Mouse (Mus musculus): ENCODE results near the gene Kif1c.

Kif1c gene

DNA sequence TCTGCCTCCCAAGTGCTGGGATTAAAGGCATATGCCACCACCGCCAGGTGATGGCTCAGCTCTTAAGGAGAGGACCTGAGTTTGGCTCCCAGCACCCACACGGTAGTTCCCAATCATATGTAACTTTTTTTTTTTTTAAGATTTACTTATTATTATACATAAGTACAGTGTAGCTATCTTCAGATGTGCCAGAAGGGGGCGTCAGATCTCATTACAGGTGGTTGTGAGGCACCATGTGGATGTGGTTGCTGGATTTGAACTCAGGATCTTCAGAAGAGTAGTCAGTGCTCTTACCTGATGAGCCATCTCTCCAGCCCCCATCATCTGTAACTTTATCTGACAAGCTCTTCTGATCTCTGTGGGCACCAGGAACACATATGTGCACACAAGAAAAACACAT lies 3.0 kb upstream of the Kif1c start:
- DNase-seq (ENCODE audit: low spot score), result no peak

GRCm38 (mm10) chr11:70699051-70699450 lies 1.3 kb upstream of the Kif1c start:
- DNase-seq (ENCODE audit: low spot score), result peak; percentile 19

DNA sequence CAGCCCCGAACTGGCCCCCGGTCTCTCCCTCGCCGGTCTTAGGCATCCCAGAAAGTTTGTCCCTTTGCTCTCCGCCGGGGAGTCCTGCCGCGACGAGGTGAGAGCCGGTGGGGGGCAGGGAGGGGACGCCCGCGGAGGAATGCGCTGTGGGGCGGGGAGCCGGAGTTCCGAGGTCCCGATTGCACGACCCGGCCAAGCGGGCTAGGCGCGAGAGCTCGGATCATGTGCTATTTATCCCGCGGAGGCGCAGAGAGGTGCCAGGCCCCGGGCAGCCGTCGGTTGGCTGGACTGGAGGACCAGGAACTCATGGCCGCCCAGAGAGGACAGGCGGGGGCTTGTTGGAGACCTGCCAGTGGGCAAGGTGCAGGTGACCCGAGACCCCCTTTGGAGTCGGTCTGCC lies 265 bp downstream of the Kif1c start:
- peak; percentile 53 for DNase-seq (ENCODE audit: low spot score)

DNA sequence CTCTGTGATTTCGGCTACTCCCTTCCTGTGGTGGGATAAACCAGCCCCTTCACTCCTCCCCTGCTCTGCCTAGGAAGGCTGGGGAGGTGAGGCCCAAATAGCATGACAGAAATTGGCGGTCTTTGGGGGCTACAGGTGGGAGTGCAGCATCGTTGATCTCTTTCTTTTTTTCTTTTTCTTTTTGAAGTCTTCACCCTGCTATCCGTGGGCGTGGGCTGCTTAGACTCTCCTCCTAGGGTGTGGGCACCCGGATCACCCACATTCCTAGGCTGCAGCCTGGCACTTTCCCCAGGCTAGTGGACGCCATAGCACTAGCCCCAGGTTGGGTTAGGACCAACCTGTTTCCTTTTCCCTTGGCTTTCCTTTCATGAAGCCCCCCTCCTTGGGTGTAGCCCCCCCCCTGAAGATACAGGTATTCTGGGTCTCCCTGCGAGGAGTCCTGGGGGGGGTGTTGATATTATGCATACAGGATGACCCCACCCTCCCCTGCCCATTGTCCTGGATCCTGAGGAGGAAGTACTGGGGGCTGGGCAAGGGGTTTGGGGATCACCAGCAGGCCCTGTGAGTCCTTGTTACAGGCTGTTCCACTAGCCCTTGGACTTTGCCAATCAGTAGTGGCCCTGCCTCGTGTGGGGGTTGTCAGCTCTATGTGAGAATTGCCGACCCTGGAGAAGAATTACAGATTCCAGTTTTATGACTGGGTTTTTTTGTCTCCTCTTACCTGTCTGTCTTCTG lies 1.0 kb downstream of the Kif1c start:
- peak; percentile 14 for DNase-seq (ENCODE audit: low spot score)

DNA sequence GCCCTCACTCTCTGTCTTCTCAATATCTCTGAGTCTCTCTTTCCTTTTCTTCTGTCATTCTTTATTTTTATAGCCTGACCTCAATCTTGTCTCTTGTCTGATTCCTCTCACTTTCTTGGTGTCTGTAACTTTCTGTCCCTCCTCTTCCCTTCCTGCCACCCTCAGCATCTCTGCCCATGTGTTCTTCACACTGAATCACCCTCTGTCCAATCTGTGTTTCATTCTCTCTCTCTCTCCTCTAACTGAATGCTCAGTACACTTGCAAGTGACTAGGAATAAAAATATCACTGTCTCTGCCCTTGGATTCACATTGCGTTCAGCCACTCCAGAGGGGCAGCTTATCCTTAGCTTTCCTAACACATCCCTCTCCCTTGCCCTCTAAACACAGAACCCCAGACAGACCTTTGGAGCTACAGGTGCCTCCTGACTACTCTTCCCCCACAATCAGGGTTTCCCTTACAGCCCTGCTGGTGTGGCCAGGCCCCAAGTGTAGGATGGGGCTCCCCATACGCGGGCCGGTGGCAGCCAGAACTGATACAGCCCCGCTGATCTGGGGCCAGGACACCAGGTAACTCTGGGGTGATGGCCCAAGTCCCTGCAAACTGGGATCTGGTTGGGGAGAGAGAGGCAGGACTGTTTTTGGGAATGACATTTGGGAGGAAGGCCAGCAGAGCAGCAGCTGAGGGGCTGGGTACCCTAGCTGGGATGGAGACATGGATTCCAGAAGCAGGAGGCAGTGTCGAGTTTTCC lies 1.8 kb downstream of the Kif1c start:
- DNase-seq (ENCODE audit: low spot score), result no peak

DNA sequence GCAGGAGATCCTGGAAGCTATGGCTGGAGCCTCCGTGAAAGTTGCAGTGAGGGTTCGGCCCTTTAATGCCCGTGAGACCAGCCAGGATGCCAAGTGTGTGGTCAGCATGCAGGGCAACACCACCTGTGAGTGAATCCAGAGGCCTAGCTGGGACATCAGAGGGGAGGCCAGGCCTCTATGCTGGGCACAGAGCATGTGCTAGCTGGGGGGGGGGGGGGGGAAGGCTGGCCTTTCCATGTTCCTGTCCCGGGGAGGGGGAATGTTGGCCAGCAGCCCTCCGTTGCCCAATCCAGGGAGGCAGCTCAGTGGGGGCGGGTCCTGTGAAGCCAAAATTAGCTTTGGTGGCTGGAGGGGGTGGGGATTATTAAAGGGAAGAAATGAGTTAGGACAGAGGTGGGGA lies 2.4 kb downstream of the Kif1c start:
- DNase-seq (ENCODE audit: low spot score), result peak; percentile 45

DNA sequence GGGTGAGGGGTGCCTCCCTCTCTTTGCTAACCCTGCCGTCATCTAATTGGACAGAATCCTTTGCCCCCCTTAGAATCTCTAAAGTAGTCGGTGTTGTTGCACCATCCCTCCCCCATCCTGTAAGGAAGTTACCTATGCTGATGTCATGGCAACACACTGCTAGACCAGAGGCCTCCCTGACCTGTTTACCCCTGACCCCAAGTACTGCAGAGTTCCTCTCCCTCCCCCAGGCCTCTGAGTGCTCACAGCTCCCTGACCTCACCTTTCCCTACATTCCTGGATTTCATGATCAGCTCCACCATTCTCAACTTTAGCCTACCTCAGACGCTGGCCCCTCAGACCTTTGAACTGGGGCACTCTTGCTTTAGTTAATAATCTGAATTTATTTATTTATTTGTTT lies 5.8 kb downstream of the Kif1c start:
- no peak for DNase-seq (ENCODE audit: low spot score)

- no peak for DNase-seq (ENCODE audit: low spot score)
Measured at GRCm38 (mm10) chr11:70711026-70711425, 10.7 kb downstream of the Kif1c start.

DNA sequence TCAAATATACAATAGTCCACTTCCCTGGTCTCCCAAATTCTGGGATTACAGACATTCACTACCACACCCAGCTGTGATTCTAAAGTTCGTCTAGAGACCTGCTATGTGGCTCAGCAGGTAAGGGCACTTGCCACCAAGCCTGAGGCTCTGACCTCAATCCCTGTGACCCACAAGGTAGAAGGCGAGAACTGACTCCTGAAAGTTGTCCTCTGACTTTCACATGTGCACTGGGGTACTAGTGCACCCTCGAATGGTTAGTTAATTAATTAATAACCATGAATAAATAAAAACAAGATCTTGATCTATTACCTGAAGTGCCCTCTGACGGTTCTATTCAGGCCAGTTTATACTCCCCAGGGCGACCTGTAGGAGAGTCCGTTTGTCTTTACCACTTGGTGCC lies 12.9 kb downstream of the Kif1c start:
- DNase-seq (ENCODE audit: low spot score), result no peak

- DNase-seq (ENCODE audit: low spot score), result peak; percentile 33
Measured at GRCm38 (mm10) chr11:70715832-70716231, 15.5 kb downstream of the Kif1c start.

- no peak for DNase-seq (ENCODE audit: low spot score)
Measured at GRCm38 (mm10) chr11:70718481-70718880, 18.1 kb downstream of the Kif1c start.

GRCm38 (mm10) chr11:70720567-70720966 lies 20.2 kb downstream of the Kif1c start:
- no peak for DNase-seq (ENCODE audit: low spot score)

- DNase-seq (ENCODE audit: low spot score), result no peak
Measured at GRCm38 (mm10) chr11:70721072-70721471, 20.7 kb downstream of the Kif1c start.

GRCm38 (mm10) chr11:70724706-70725105 lies 24.4 kb downstream of the Kif1c start:
- DNase-seq (ENCODE audit: low spot score), result no peak

DNA sequence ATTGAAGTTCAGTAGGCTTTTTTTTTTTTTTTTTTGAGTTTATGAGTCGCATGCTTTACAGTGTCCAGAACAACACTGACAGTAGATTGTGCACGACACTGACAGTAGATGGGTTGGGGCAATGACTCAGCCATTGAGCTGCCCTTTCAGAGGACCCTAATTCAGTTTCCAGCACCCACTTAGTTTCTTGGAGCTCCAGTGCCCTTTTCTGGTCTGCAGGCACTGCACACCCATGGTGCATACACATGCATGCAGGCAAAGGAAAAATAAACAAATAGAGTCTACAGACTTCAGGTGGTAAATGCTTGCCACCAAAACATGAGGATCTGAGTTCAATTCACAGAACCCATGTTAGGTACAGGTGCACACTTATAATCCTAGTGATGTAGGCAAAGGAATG lies 26.2 kb downstream of the Kif1c start:
- DNase-seq (ENCODE audit: low spot score), result no peak

GRCm38 (mm10) chr11:70727385-70727784 lies 27.0 kb downstream of the Kif1c start:
- DNase-seq (ENCODE audit: low spot score), result no peak

DNA sequence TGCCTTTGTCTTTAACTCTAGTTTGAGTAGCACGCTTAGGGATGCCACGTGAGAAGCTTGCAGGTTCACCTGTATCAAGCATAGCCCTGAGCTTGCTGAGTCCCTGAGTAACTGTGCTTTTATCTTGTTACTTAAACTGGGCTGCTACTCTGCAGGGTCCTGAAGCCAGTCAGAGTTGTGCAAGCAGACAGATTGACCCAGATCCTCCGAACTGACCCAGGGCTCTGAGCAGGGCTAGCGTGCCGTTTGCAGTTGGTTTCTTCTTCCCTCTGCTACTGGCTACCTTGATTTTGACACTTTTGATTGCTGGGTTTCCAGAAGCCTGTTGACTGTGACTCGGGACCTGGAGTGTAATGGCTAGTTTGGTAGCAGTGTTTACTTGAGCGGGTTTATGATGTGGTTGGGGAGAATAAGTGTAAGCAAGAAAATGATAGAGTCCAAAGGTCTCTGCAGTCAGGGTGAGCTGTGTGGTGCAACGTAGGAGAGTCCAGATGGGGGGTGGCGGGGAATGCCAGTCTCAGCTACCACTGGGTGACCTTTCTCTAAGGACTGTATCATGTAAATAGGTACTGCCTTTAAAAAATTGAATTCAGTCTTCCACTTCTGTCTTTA lies 30.2 kb downstream of the Kif1c start:
- peak; percentile 39 for DNase-seq (ENCODE audit: low spot score)

DNA sequence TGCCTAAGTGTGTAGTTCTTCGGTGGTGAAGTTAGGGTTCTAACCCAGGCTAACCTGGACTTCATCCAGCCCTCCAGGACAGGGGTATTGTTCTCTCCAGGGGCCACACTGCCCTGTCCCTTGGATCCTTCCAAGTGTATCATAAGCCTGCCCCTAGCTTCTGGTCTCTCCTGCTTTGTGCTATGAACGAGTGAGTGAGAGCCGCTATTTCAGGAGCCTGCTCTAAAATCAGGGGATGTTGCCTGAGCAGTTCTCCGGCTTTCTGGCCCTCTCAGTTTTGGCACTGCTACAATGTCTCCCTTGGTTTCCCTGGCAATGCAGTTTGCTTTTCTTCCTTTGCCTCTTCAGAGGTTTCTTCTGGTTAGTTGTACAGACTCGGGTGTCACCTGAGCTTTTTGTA lies 30.8 kb downstream of the Kif1c start:
- no peak for DNase-seq (ENCODE audit: low spot score)

DNA sequence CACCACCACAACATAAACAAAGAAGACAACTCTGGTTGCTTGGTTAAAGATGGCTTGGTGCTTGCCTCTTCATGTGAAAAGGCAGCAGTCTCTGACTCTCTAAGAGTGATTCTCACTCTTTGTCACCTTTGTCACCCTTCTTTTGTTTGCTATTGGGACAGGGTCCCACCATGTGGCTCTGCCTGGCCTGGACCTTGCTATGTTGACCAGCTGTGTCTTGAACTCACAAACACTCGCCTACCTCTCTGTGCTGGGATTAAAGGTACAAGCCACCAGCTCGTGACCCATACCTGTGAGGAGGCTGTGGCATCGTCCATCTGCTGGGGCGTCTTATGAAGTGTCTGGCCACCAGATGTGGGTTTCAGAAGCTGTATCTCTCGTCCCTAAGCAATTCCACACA lies 32.9 kb downstream of the Kif1c start:
- no peak for DNase-seq (ENCODE audit: low spot score)

DNA sequence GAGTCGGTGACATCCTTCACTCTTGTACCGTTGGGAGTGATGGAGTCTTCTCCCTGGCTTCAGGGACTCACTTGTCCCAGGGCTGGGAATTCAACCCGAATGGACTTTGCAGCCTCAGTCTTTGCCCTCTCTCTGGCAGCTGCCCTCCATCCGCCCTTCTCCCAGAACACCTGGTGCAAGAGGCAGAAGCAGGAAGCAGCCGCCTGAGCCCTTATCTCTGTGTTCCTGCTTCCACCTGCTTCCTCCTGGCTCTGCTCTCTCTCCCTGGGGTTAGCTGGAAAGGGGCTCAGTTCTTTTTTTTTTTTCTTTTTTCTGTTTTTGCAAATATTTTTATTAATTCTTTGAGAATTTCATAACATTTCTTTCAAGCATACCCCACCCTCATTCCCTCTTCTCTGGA lies 37.4 kb downstream of the Kif1c start:
- DNase-seq (ENCODE audit: low spot score), result no peak

GRCm38 (mm10) chr11:70741603-70742002 lies 41.3 kb downstream of the Kif1c start:
- peak; percentile 64 for DNase-seq (ENCODE audit: low spot score)

- no peak for DNase-seq (ENCODE audit: low spot score)
Measured at GRCm38 (mm10) chr11:70742117-70742516, 41.8 kb downstream of the Kif1c start.

Measured in adipocyte (in vitro differentiated cells).